19 mouse cellular contexts compared by ENCODE assay signal in genomic region chr2:7073730-7074129, GRCm38 (mm10).
DNase-seq lines count a peak whose midpoint lies in the region; ATAC-seq and TF ChIP-seq lines count a peak whose summit lies in the region.
"Had no signal": no experiment of that assay in that cellular context is flagged by ENCODE, and none has a peak within 500 bp of the region (broad histone marks: within the 10 kb centered on the region; RNA-seq: fewer than 3 reads in every experiment).

No protein-coding gene starts in this region.

- DNase-seq in kidney, postnatal 36 days: no peak
- DNase-seq in layer of hippocampus, adult 2 months (ENCODE audit: low spot score in 2 of 2): no peak
- no peak for DNase-seq in layer of hippocampus, adult 18-20 months (ENCODE audit: low spot score in 2 of 2)
- DNase-seq in lung, adult 2 months: no peak
- DNase-seq in ovary, adult 18-20 months (ENCODE audit: low spot score): no peak
- DNase-seq: adrenal gland, adult 8-10 months; adrenal gland, postnatal 36 days; cerebellum, adult 2 months; cerebellum, postnatal 10 days; embryo, embryonic 11 days; gastrocnemius, postnatal 25 days; heart, postnatal 36 days had no signal

- H3K36me3 ChIP-seq in kidney, embryonic 14.5 days (ENCODE audit: control insufficient read depth, insufficient read depth, low read length): no peaks in the 10 kb centered on the region
- peaks cover 19% of the 10 kb centered on the region for H3K36me3 ChIP-seq in lung, embryonic 16.5 days (ENCODE audit: control insufficient read depth, insufficient read depth, low read length)
- H3K36me3 ChIP-seq: embryonic facial prominence, embryonic 15.5 days; hindbrain, embryonic 12.5 days had no signal

- ATAC-seq in kidney, embryonic 14.5 days (ENCODE audit: low FRiP score, low TSS enrichment): 0 out of 2 replicates have a peak, but pooled peaks have one; percentile 33
- ATAC-seq in lung, embryonic 16.5 days (ENCODE audit: low read depth): no peak
- ATAC-seq: forebrain, embryonic 15.5 days; hindbrain, embryonic 16.5 days had no signal

- no peaks in the 10 kb centered on the region; the same call in 1 of the 2 replicates for H3K4me1 ChIP-seq in kidney, embryonic 14.5 days (ENCODE audit: control insufficient read depth, insufficient read depth, low read length)
- H3K4me1 ChIP-seq in lung, embryonic 16.5 days (replicated peaks; ENCODE audit: control insufficient read depth, insufficient read depth, low read length): peaks cover 18% of the 10 kb centered on the region
- H3K4me1 ChIP-seq in lung, adult 2 months (ENCODE audit: control insufficient read depth, insufficient read depth, low read length): no peaks in the 10 kb centered on the region; the same call in 1 of the 2 replicates
- H3K4me1 ChIP-seq: embryonic facial prominence, embryonic 15.5 days; forebrain, embryonic 15.5 days; hindbrain, embryonic 12.5 days had no signal

- no peak for TF ChIP-seq CTCF in layer of hippocampus, adult 2 months (conservative IDR thresholded peaks at IDR 0.05)
- no peak for TF ChIP-seq CTCF in lung, adult 2 months (IDR thresholded peaks at IDR 0.05; ENCODE audit: insufficient read depth, low read length)

- no peaks in the 10 kb centered on the region for H3K27me3 ChIP-seq in kidney, embryonic 14.5 days (ENCODE audit: control insufficient read depth, insufficient read depth, low read length)
- H3K27me3 ChIP-seq in lung, embryonic 16.5 days (ENCODE audit: control insufficient read depth, insufficient read depth, low read depth, low read length): no peaks in the 10 kb centered on the region
- H3K27me3 ChIP-seq: embryonic facial prominence, embryonic 15.5 days; forebrain, embryonic 15.5 days; heart, embryonic 12.5 days; hindbrain, embryonic 12.5 days had no signal

- no peak overlapping the region for H3K4me3 ChIP-seq in kidney, embryonic 14.5 days (ENCODE audit: low read length)
- no peak overlapping the region for H3K4me3 ChIP-seq in layer of hippocampus, adult 2 months
- no peak overlapping the region for H3K4me3 ChIP-seq in lung, embryonic 16.5 days (ENCODE audit: low read length)
- H3K4me3 ChIP-seq in lung, adult 2 months (replicated peaks; ENCODE audit: extremely low read depth, low read depth, low read length): no peak overlapping the region
- H3K4me3 ChIP-seq: embryonic facial prominence, embryonic 15.5 days; forebrain, embryonic 15.5 days; heart, embryonic 12.5 days; hindbrain, embryonic 12.5 days had no signal

- WGBS in kidney, embryonic 14.5 days: 40% methylated on average over 3 of the region's 3 CpGs
- 37% methylated on average over 3 of the region's 3 CpGs for WGBS in lung, embryonic 16.5 days
- WGBS in lung, adult 2 months: 43% methylated on average over 3 of the region's 3 CpGs

- peaks cover 14% of the 10 kb centered on the region for H3K9me3 ChIP-seq in kidney, embryonic 14.5 days (ENCODE audit: control insufficient read depth, low read length)
- H3K9me3 ChIP-seq in lung, embryonic 16.5 days (ENCODE audit: control insufficient read depth, low read length): peaks cover 13% of the 10 kb centered on the region

- no peak overlapping the region for H3K9ac ChIP-seq in kidney, embryonic 14.5 days (ENCODE audit: low read depth, low read length)
- no peak overlapping the region for H3K9ac ChIP-seq in lung, embryonic 16.5 days (ENCODE audit: low read length)
- H3K9ac ChIP-seq: embryonic facial prominence, embryonic 15.5 days; forebrain, embryonic 15.5 days; heart, embryonic 12.5 days; hindbrain, embryonic 12.5 days had no signal

- no peak overlapping the region for H3K27ac ChIP-seq in kidney, embryonic 14.5 days (ENCODE audit: low read depth, low read length)
- peak overlapping the region; percentile 88; the same call in 1 of the 2 replicates for H3K27ac ChIP-seq in layer of hippocampus, adult 2 months
- H3K27ac ChIP-seq in lung, embryonic 16.5 days (ENCODE audit: low read length): peak overlapping the region; percentile 73
- H3K27ac ChIP-seq: embryonic facial prominence, embryonic 15.5 days; forebrain, embryonic 15.5 days; hindbrain, embryonic 12.5 days had no signal

- H3K4me2 ChIP-seq in kidney, embryonic 14.5 days (replicated peaks; ENCODE audit: low read depth, low read length): no peak overlapping the region
- H3K4me2 ChIP-seq in lung, embryonic 16.5 days (ENCODE audit: low read depth, low read length): no peak overlapping the region
- H3K4me2 ChIP-seq: embryonic facial prominence, embryonic 15.5 days; forebrain, embryonic 15.5 days; heart, embryonic 12.5 days; hindbrain, embryonic 12.5 days had no signal

- TF ChIP-seq POLR2A in lung, adult 2 months (IDR thresholded peaks at IDR 0.05; ENCODE audit: borderline replicate concordance, extremely low read depth, low read depth, low read length): no peak
